Mouse (Mus musculus) monocyte, adult 2 months (primary cell): Measurements from ENCODE around the gene Rrp12.
"Not testable (repeated sequence)": the region's sequence is repeated elsewhere in the genome, so short reads cannot be mapped to it uniquely, and the experiment has no call there.

Experiments
- DNase-seq, 2 experiments: peaks; one replicate each; pipeline ENCODE4 v3.0.0; 2022; ENCODE audit warnings: low spot score in 2 of 2, low read depth in 1 of 2

Rrp12 gene

DNA sequence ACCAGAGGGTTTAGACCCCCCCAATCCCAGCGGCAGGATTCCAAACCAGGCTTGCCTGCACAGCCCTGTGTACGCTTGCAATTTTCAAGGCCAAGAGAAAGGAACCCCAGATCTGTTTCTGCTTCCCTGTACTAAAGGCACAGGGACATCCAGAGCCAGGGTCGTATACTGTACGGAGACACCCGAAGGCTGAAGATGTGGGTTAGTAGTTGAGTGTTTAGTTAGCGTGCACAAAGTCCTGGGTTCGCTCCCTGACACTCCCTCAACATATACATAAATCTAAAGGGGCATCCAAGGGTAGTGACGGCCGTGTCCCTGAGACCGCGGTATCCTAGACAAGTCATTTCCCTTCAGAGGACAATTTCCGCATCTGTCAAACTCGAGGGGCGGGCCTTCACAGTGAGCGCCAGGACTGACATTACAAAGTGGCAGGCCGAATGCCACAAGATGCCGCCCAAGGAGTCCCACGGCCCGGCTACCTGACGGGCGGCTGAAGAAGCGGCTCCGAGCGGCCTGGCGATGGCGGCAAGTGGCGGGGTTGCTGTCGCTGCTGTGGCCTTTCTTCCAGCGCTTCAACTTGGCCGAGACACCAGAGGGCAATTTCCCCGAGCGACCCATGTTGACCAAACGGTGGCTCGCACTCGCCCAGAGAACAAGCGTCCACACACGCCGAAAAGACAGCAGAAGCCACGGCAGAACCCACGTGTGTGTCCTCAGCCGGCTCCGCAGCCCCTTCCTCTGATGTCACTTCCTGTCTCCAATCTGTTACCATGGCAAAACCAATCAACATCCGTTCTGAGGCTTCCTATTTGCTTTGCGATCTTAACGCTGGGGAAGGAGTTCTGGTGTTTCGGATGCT lies at the start of gene Rrp12:
TSS of gene Rrp12 (minus strand) at position 714 of the 859 bp plus-strand sequence.
- peak; percentile 67 to 71 for DNase-seq

DNA sequence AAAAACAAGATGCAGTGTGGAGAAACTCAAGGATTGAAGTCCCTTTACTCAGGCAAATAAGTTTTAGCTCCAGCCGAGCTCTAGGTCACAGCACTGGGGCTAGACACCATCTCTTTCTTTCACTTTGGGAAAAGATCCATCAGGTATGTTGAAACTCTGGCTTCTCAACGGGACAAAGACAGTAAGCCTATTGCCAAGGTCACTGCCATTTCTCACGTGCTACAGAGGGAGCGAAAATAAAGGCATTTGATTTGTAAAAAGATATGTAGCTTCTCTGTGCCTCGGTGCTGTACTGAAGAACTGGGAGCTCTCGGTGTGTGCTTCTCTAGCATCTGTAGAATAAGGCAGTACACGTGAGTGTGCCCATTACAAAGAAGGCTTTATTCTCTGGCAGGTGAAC lies 47.9 kb upstream of the Rrp12 start:
- DNase-seq = no peak

DNA sequence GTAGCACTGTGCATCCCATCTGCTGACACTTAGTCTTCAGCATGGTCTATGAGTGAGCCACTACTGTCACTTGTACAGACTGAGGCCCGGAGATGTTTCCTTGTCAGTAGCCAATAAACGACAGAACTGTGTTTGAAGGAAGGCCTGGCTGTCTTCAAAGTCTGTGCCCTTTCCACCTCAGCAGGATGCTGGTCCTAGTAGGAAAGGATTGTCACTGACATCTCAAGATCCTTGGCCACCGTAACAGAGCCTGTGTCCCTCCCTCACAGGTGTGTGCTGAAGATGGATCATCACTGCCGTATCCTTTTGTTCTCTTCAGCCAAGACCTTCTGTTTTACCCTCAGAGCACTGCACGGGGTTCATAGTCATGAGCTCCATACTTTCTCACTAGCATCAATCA lies 42.6 kb upstream of the Rrp12 start:
- no peak for DNase-seq

DNA sequence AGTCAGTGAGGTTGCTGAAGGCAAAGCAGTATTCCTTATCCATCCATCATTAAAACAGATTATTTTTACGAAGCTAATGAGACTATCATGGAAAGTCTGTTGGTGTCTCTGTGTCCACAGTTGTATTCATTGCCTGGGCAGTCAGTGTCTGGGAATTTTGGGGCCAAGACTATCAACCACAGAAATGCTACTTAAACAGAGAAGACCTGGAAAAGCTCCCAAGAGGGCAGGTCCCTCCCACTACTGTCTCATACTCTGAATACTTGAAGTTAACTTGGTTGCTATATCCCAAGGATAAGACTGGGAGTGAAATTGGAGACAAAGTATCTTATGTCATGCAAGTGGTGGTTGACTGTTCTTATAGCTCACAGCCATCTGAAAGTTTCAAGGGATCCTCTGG lies 39.9 kb upstream of the Rrp12 start:
- DNase-seq = no peak

DNA sequence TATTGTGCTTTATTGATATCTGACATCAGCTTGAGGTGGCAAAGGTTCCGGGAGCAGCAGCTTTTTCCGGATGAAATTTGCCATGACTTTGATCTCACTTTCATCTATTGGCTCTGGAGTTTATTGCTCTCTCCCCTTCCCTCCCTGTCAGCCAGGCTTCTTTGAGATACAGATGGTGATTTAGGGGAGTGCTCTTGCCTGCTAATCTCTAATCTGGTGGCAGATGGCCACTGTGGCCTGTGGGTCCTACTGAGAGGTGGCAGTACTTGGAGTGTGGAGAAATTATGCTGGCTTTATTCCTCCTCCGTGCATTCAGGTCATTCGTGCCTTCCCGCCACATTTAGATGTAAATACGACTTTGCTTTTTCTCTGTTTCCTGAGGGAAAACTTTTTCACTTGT lies 38.2 kb upstream of the Rrp12 start:
- DNase-seq = no peak

DNA sequence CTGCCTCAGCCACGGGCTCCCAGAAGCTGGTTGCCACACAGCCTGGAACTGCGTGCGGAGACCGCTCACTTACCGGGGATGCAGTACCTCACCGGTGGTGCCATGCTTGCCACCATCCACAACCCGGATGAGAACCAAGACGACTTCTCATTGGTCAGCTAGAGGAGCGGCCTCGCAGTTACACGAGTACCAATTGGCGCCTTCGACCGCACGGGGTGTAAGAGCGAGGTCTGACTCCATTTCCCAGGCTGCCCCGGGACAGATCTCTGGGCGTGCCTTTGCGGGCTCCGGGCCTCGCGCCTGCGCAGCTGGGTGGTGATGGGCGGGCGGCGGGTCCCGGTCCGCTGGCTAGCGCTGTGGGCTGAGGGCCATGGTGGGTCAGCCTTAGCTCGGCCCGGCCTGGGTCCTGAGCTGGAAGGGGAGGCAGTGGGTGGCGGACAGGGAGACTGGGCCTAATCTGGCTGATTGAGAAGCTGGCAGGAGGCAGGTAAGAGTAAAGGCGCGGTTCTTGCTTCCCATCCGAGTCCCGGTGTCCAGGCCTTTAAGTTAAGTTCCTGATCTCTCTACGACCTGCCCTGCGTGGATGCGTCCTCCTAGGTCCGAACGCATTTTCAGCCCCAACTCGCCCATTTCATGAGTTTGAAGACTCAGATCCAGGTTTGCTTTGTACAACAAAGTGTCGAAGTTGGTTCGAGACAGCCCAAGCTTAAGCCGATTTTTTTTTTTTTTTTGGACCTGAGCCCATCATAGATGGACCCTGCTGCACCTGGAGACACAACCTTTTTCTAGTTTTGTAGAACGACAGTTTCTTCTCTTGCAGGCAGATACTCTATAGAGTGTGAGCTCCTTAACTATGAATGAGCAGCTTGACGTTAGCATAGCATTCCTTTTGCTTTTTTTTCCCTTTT lies 37.5 kb upstream of the Rrp12 start, which contains the start of the genes Exosc1 and Zdhhc16:
TSS of gene Exosc1 (minus strand) at position 245 of the 908 bp plus-strand sequence.
TSS of gene Zdhhc16 (plus strand) at position 302 of the 908 bp plus-strand sequence.
- peak; percentile 92 to 95 for DNase-seq

DNA sequence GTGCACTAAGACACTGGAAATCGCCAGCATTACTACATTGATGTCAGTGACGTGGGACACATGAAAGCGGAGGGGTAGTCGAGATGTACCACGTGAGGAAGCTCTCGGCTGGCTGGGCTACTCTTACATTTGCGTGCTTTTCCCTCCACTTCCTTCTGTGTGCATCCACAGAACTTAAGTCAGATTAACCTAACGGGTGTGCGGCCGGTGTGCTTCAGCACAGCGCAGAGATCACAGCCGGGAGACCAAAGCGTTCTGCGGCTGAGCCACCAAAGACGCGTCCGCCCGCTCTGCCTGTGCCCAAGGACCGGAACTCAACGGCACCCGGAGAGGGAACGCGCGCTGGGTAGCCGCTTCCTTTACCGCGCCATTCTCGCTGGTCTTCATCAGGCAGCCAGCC lies 36.7 kb upstream of the Rrp12 start:
- DNase-seq = no peak

DNA sequence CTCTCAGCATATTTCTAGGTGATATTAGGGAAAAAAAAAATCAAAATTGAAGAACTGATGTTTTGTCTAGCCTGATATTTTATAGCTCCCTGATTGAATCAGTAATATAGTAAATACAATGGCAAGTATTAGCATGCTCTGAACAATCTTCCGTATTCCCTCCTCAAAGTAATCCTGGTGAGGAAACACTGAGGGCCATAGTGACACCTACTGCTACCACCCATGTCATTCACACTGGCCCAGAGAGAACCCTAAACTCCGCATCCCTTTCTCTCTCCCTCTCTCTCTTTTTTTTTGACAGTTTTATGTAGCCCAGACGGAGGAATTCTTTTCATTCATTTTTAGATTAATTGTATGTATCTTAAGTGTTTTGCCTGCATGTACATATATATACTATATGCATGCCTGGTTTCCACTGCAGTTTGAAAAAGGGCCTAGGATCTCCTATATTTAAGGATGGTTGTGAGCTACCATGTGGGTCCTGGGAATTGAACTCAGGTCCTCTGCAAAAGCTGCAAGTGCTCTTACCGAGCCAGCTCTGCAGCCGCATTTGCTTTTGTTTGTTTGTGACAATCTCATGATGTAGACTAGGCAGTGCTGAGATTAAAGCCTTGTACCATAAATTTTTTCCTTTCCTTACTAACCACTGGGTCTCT lies 24.6 kb upstream of the Rrp12 start:
- no peak for DNase-seq

DNA sequence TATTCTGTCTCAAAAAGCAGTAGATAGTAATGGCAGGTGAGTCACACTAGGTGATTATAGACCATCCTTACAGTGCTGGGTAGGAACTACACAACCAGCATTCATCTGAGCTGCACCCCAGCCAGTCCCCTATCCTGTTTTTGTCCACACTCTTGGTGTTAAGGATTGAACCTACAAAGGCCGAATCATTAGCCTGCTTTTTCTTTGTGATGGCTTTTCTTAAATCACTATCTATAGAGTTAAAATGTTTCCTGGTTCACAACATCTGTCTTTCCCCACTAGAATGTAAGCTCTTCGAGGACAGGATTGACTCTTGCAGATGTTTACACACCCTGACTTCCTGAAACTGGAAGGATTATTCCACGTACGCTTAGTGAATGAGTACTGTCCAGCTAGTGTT lies 23.5 kb upstream of the Rrp12 start:
- DNase-seq = no peak

DNA sequence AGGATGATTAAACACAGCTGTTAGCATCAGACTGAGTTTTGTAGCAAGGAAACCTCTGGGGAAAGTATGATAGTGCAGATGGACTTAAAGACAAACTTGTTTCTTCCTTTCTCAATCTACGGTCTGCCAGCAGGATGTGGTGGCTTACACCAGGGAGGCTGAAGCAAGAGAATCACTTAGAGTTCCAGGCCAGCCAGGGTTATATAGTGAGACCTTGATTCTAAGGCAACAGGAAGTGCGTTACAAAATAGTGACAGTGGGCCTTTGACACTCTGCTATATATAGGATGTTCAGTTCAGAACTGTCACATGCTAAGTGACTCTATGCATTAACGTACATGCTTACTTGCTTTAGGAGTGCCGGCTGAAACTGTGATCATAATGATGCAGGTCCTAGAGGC lies 20.9 kb upstream of the Rrp12 start:
- DNase-seq = no peak

DNA sequence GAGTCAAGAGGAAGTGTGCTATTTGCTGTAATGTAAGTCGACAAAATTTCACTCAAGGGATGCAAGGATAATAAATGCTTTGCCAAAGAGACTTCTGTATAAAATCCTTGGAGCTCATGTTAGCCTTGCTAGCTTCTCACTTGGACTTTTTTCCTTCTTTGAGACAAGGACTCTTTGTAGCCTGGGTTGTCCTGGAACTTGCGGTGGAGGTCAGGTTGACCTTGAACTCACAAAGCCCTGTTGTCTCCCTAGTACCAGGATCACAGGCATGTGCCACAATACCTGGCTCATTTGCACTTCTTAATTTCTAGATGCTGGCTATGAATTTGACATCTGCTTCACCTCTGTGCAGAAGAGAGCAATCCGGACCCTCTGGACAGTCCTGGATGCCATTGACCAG lies 19.3 kb upstream of the Rrp12 start:
- DNase-seq = no peak

DNA sequence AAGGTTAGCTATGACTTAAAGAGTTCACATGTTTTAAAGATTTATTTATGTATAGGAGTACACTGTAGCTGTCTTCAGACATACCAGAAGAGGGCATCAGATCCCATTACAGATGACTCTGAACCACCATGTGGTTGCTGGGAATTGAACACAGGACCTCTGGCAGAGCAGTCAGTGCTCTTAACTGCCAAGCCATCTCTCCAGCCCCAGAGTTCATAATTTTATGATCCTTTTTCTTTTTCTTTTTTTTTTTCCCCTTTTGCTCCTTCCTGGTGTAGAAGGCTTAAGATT lies 18.6 kb upstream of the Rrp12 start:
- not testable (repeated sequence) for DNase-seq

DNA sequence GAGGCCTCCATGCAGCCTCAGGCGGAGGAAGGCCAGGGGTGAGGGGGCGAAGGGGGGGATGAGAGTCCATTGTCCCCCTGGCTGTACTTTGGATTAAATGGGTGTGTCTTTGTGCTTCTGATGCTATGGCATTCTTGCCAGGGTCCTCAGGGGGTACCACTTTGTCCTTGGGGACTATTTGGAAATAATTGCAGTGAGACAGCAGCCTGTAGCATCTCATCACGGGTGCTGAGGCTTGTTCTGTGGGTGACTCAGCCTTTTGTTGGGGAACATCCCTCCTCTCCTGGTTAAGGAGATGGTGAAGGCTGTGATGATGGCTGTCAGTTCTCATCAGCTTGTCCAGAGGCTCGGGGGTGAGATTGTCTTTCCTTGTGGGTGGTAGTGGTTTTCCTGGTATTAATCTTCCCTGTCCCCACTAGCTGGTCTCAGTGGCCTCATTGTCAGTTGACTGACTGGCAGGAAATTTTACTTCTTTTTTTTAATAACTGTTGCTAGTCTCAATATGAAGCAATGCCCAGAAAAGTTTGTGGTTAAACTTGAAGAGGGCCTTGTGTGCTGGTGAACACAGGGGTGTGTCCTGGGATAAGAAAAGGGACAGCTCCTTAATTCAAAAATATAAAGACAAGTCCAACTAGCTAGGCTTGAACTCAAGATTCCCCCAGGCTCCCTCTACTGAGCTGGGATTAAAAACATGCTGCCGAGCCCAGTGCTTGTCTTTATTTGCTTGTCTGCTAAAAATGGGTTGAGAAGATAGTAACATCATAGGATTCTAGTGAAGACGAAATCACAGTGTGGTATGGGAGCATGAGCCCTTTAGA lies 18.0 kb upstream of the Rrp12 start:
- DNase-seq = peak in 1 of 2 experiments; percentile 21

DNA sequence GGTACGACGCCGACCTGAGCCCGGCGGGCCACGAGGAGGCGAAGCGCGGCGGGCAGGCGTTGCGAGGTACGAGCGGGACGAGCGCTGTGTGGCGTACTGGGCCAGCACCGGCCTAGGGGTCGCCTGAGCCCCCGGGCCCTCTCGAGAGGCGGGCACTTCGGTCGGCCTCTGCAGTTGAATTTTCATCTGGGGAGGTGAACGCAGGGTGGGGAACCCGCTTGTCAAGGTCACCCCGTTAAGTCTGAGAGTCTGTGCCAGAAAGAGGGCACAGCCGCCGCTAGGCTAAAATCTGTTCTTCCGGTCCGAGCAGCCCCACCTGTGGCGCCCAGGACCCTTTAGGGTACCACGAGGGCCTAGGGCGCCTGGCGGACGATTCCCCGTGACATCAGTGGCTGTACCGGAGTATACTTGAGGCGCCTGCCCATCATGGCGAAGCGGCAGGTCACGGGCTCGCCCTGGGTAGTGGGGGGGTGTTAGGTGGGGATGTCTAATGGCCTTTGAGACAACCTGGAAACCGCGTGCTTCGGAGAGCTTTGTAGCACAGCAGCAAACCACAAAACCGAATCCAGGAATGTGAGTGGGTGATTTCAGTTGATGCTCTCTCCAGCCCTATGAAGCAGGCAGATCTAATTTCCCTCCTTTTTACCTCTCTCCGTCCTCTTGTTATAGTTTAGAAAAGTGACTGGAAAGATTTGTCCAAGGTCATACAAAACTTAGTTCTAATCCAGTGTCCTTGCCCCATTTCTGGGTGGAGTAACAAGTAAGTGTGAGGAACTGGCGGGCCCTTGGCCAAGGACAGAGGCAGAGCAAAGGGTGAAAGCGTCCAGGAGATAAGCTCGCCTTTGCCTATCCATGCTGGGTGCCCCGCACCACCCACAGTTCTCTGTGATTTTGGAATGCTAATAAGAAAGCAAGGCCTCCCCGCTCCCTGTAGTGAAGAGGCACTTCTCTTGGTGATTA lies 16.4 kb upstream of the Rrp12 start:
- peak in 1 of 2 experiments; percentile 11 for DNase-seq

DNA sequence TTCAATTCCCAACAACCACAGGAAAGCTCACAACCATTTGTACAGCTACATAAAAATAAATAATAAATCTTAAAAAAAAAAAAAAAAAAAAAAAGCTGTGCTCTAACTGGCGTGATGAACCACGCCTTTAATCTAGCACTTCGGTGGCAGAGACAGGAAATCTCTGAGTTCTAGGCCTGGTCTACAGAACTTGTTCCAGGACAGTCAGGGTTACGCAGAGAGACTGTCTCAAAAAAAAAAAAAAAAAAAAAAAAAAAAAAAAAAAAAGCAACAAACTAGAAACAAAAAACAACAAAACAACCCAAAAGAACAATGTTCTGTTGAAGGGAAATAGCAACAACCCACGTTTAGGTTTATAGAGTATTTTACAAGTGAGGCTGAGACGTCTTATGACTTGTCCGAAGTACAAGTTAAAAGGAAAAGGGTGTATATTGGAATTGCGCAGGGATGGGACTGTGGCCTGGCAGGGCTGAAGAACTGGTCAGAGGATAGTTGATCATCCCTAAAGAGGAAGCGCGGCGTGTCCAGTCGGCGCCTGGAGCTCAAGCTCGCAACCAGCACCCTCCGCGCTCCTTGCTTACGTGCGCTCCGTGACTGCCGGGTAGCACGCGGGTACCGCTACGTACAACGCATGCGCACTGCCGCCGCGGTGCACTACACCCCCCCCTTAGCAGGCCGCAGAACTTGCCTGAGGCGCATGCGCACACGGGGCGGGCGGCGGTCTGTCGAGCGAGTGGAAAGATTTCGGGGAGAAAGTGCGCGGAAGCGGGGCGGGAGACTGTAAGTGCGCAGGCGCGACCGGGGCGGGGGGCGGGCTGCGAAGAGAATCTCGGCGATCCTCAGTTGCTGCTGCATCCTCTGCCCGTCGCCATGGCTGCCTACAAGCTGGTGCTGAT lies 15.5 kb upstream of the Rrp12 start, which contains the start of gene Pgam1:
TSS of gene Pgam1 (plus strand) at position 746 of the 896 bp plus-strand sequence.
- peak; percentile 92 to 94 for DNase-seq

DNA sequence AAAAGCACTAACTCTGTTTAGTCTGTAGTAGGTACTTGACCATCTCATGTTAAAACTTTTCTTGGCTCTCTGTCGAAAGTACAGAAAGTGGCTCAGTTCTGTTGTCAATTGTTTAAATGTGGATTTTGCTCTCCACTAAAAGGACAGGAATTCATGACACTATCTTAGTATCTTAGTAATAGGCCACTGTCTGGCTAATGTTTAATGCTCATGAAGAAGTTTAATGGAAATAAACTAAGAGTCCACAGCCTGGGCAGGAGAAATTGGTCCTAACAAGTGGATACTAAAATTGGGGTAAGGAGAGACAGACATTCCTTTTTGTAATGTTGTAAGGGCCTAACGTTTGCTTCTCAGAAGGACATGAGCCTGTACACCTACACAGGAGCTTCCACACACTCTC lies 14.4 kb upstream of the Rrp12 start:
- DNase-seq = no peak

DNA sequence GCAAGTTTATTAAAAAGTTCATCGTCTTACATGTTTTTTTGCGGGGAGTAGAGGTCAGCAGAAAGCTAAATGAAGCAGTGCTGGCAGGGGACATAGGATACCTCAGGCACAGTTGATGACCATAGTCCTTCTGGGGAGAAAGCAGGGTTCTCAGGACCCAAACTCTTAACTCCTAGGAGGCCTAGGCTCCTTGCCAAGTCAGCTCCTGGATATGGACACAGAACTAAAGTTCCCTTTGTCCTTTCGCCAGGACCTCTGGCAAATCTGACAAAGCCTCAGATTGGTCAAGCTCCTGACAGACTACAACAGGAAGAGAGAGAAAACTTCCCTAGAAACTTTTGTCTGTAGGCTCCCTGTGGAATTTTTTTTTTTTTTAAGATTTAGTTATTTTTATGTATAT lies 12.8 kb upstream of the Rrp12 start:
- DNase-seq = no peak

DNA sequence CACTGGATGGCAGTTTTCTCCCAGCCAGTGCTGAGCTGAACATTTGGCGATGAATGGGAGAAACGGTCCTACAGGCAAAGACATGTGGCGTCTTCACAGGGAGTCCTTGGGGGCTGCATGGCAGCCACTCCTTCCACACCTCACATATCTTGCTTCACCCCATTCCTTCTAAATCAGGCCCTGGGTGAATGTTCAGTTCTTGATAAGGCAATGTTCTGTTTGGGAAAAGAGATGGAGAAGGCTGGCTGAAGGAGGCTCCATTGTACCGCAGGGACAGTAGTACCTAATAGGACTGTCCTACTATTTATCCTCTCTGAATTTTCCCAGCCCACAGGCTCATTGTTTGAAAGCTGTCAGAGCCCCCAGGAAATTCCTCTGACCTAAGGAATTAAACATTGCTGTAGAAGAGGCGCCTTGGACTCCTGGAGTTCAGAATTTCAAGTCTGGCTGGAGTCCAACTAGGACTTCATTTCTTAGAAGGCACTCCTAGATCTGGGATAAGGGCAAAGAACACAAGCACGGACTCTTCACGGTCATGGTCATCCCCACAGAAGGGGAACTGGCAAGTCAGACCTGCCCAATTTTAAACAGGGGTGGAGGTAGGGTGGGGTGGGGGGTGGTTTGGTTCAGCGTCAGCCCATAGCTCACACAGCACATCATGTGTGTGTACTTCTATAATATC lies 11.2 kb upstream of the Rrp12 start:
- no peak for DNase-seq
